Mouse (Mus musculus): Measurements from ENCODE around the gene Srl. TPM values are rescaled to one million over a fixed set of nuclear protein-coding genes. Genes with fewer than 3 reads are reported as not detected.

The Srl gene
- 0.73 TPM for total RNA-seq (2023)

GRCm38 (mm10) chr16:4541501-4542198 is at the start of gene Srl:
Srl (minus strand) TSS chr16:4541816.

GRCm38 (mm10) chr16:4559715-4560144 is 18.1 kb upstream of the Srl start, which contains the start of gene Tfap4:
Tfap4 (minus strand) TSS chr16:4559854.

Other genes with a start within 250 kb of the Srl start
- gene Adcy9, start 121.3 kb downstream of the Srl start, total RNA-seq (2023), result 0.40 TPM
- gene Tfap4, start 18.0 kb upstream of the Srl start, total RNA-seq (2023), result 29.9 TPM
- gene Glis2, start 52.9 kb upstream of the Srl start, total RNA-seq (2023), result 1.8 TPM
- gene Pam16, start 83.2 kb upstream of the Srl start, total RNA-seq (2023), result 49.2 TPM
- not detected for gene Vasn, start 98.1 kb upstream of the Srl start, total RNA-seq (2023)
- gene Dnaja3, start 98.2 kb upstream of the Srl start, total RNA-seq (2023), result 27.2 TPM
- gene Coro7, start 138.0 kb upstream of the Srl start, total RNA-seq (2023), result 143 TPM
- gene Nmral1, start 177.5 kb upstream of the Srl start, total RNA-seq (2023), result 2.1 TPM
- 40.5 TPM for gene Hmox2, start 184.5 kb upstream of the Srl start, total RNA-seq (2023)
- gene Cdip1, start 248.5 kb upstream of the Srl start, total RNA-seq (2023), result 46.0 TPM